Mouse (Mus musculus): Measurements from ENCODE around the gene Kin.

Kin gene

GRCm38 (mm10) chr2:10118751-10119150, 38.4 kb downstream of the Kin start:
- DNase-seq (ENCODE audit: low spot score) = no peak

- no peak for DNase-seq (ENCODE audit: low spot score)
These were observed 38.9 kb downstream of the Kin start for GRCm38 (mm10) chr2:10119276-10119675.

- no peak for DNase-seq (ENCODE audit: low spot score)
These were observed 41.4 kb downstream of the Kin start for GRCm38 (mm10) chr2:10121826-10122225.

- no peak for DNase-seq (ENCODE audit: low spot score)
These were observed 45.7 kb downstream of the Kin start for GRCm38 (mm10) chr2:10126122-10126521.

- DNase-seq (ENCODE audit: low spot score) = no peak
These were observed 47.1 kb downstream of the Kin start for GRCm38 (mm10) chr2:10127471-10127870.

GRCm38 (mm10) chr2:10128571-10128970, 48.2 kb downstream of the Kin start:
- DNase-seq (ENCODE audit: low spot score) = no peak

GRCm38 (mm10) chr2:10130341-10130990, 50.1 kb downstream of the Kin start:
- no peak for DNase-seq (ENCODE audit: low spot score)

GRCm38 (mm10) chr2:10131296-10131695, 50.9 kb downstream of the Kin start, which contains the start of gene Itih2:
TSS of gene Itih2 (minus strand) at chr2:10131396.
- DNase-seq (ENCODE audit: low spot score) = no peak

GRCm38 (mm10) chr2:10132128-10132527, 51.7 kb downstream of the Kin start:
- DNase-seq (ENCODE audit: low spot score) = no peak

- no peak for DNase-seq (ENCODE audit: low spot score)
These were observed 53.5 kb downstream of the Kin start for GRCm38 (mm10) chr2:10133941-10134340.

- DNase-seq (ENCODE audit: low spot score) = no peak
These were observed 56.9 kb downstream of the Kin start for GRCm38 (mm10) chr2:10137320-10137719.

- no peak for DNase-seq (ENCODE audit: low spot score)
These were observed 60.1 kb downstream of the Kin start for GRCm38 (mm10) chr2:10140456-10140855.

All from retina, embryonic 14.5 days (tissue).